Mouse (Mus musculus) stomach, embryonic 16.5 days (tissue): ENCODE measurements at regions not wholly inside any gene's neighbourhood (a gene's known extent, or its start where the extent isn't known, plus 50 kb on each side); places are given as distances from the start of the nearest gene placed in this dataset.

Experiments used
- ATAC-seq: fragments of 200-750 bp; cut with Nextera tagmentation; 2 replicates; pipeline ENCODE4 v1.8.0; 2017; ENCODE audit warnings: moderate number of reproducible peaks, moderate TSS enrichment; ENCODE audit not compliant: insufficient read depth, low FRiP score
- H3K27ac ChIP-seq: fragments of 300-500 bp; sonication (generic); 2 replicates; pipeline ENCODE4 v1.5.1; 2014; ENCODE audit warnings: low read length
- H3K27me3 ChIP-seq: fragments of 300-500 bp; sonication (generic); 2 replicates; pipeline ENCODE4 v1.6.1; 2014; ENCODE audit warnings: low read length, control low read depth, mixed read lengths; ENCODE audit not compliant: control insufficient read depth, insufficient read depth
- H3K36me3 ChIP-seq: fragments of 300-500 bp; sonication (generic); 2 replicates; pipeline ENCODE4 v1.6.1; 2014; ENCODE audit warnings: low read length; ENCODE audit not compliant: control insufficient read depth, insufficient read depth
- H3K4me1 ChIP-seq: fragments of 300-500 bp; sonication (generic); 2 replicates; pipeline ENCODE4 v1.6.1; 2014; ENCODE audit warnings: low read length, control low read depth, mixed read lengths; ENCODE audit not compliant: control insufficient read depth, insufficient read depth
- H3K4me2 ChIP-seq: fragments of 300-500 bp; sonication (generic); 2 replicates; pipeline ENCODE4 v1.6.1; 2014; ENCODE audit warnings: low read depth, low read length, mixed read lengths
- H3K4me3 ChIP-seq: fragments of 300-500 bp; sonication (generic); replicated peaks from 2 replicates; pipeline ENCODE4 v1.5.1; 2014; ENCODE audit warnings: mild to moderate bottlenecking, low read length
- H3K9ac ChIP-seq: fragments of 300-500 bp; sonication (generic); 2 replicates; pipeline ENCODE4 v1.6.1; 2014; ENCODE audit warnings: low read length
- H3K9me3 ChIP-seq: fragments of 300-500 bp; sonication (generic); replicated peaks from 2 replicates; pipeline ENCODE4 v1.6.1; 2016; ENCODE audit warnings: low read length, control low read depth; ENCODE audit not compliant: control insufficient read depth
- WGBS: fragments of 180-500 bp; shearing (Covaris S2); extraction: QIAGEN DNeasy Blood & Tissue Kit; methylation state at CpG from one replicate; pipeline ENCODE4 v1.1.7; 2014; 5-methylcytosine and 5-hydroxymethylcytosine counted together

DNA sequence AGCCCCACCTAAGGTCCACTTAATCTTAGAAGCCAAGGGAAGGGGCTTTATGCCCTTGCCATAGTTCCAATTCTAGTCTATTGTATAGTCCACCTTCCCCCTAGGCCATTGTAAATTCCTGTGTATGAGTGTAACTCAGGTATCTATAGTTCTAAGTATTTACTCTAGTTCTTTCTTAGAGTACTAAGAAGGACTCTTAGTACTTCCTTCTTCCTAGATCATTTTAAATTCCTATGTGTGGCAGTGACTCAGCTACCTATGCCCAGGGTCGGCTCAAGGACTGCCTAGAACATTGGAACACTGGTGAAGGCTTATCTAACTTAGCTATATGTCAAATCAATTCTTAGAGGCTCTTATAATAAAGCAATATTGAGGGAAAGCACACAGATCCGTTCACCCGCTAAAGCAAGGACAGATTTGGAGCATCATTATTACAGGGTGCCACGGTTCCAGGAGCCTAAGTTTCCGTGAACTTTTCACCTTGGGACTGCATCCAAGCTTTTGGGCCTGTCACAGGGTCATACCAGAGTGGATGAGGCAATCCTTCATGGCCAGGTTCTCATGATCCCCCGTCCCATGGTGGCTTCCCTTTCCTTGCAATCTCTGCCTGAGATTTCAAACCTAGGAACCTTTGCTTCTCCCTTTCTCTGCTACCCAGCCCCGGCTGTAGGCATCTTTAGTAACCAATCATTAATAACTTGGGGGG, 169.5 kb downstream of the 1190002N15Rik start:
- H3K4me2 ChIP-seq: no peak overlapping the region
- no peak overlapping the region for H3K9ac ChIP-seq
- WGBS: 70% methylated on average over 7 of the region's 7 CpGs
- H3K4me1 ChIP-seq: no peaks in the 10 kb centered on the region
- H3K27me3 ChIP-seq: no peaks in the 10 kb centered on the region
- no peak for ATAC-seq
- no peak overlapping the region for H3K27ac ChIP-seq
- no peak overlapping the region for H3K4me3 ChIP-seq
- no peaks in the 10 kb centered on the region for H3K36me3 ChIP-seq
- H3K9me3 ChIP-seq: no peaks in the 10 kb centered on the region

DNA sequence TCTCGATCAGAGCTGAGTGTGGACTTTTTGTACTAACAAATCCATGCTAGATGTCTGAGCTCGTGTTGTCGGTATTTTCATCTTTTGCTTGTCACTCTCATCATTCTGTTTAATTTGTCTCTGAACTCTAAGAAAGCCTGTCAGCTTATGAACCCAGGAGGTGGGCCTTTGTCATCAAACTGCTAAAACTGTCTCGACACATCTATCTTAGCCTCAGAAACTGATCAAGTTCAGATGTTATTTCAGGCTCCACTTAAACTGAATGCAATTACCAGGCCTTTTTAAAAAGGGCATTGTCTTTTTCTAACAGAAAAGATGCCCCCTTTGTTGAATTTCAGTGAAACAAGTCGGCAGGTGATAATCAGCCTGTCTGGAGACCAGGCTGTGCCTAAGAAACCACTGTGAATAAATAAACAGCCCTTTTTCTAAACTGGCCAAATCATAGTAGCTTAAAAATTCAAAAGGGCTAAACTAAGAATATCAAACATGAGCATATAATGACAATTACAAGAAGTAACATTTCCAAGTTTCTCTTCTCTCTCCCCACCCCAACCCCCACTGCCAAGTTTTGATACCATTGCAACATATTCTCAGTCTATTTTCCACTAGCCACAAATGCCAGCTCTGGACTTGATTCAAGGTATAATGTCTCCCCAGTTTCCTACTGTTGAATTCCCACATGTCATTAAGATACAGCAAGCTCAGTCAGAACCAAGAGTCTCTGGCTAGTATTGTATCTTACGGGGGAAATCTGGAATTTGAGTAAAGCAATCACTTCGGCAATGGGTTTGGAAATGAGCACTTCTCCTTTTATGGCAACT, 175.8 kb downstream of the 1190002N15Rik start:
- Histone ChIP-seq H3K9ac (no peak overlapping the region), H3K4me1 (no peaks in the 10 kb centered on the region), H3K4me3 (no peak overlapping the region), H3K9me3 (no peaks in the 10 kb centered on the region), H3K36me3 (no peaks in the 10 kb centered on the region), H3K27ac (no peak overlapping the region), H3K27me3 (no peaks in the 10 kb centered on the region), H3K4me2 (no peak overlapping the region)
- no peak for ATAC-seq
- 63% methylated on average over 7 of the region's 7 CpGs for WGBS

DNA sequence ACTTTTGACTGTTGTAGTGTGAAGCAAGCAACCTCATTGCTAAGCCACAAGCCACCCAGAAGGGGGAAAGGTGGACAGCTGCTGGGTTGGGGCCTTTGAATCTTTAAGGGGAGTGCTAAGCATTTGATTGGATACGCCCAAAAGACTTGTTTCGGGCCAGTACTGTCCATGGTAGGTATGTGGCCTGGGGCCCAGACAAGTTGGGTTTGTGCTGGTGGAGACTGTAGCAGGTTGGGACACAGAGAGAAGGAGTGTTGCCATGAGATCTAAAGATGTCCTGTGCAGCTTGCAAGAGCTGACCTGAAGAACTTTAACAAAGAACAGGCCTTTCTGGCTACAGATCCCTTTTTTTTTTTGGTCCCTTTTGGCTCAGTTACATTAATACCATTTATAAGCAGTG, 176.9 kb downstream of the 1190002N15Rik start:
- WGBS: 78% methylated on average over 2 of the region's 2 CpGs
- ATAC-seq: no peak
- H3K27ac ChIP-seq: no peak overlapping the region

GRCm38 (mm10) chr9:94358150-94358549, 179.7 kb downstream of the 1190002N15Rik start:
- Histone ChIP-seq H3K4me1 (no peaks in the 10 kb centered on the region), H3K36me3 (no peaks in the 10 kb centered on the region), H3K27ac (no peak overlapping the region), H3K27me3 (no peaks in the 10 kb centered on the region), H3K9ac (no peak overlapping the region), H3K4me2 (no peak overlapping the region), H3K4me3 (no peak overlapping the region), H3K9me3 (no peaks in the 10 kb centered on the region)
- ATAC-seq: no peak
- WGBS: 58% methylated on average over 2 of the region's 2 CpGs

More for the DNA sequence above, 176.9 kb downstream of the 1190002N15Rik start:
- no peak overlapping the region for H3K4me3 ChIP-seq
- H3K27me3 ChIP-seq: no peaks in the 10 kb centered on the region
- H3K36me3 ChIP-seq: no peaks in the 10 kb centered on the region
- H3K4me2 ChIP-seq: no peak overlapping the region
- H3K4me1 ChIP-seq: no peaks in the 10 kb centered on the region
- no peak overlapping the region for H3K9ac ChIP-seq
- H3K9me3 ChIP-seq: no peaks in the 10 kb centered on the region

DNA sequence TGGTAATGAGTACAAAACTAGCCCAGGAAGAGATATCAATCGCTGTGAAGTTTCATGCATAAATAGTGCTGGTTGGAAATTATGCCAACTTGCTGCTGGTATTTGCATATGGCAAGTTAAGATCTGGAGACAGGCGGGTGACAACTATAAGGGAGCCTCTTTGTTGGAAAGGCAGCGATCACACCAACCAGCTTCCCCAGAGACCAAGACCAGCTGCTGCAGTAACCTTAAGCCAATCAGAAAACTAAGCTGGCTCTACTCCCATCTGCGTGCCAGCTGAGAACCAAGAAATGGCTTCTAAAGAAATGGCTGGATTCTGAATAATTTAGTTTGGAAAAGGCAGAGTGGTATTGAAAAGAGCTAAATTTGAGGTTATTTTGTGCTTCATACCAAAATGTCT, 195.9 kb downstream of the 1190002N15Rik start:
- Histone ChIP-seq H3K4me3 (no peak overlapping the region), H3K4me2 (no peak overlapping the region), H3K36me3 (no peaks in the 10 kb centered on the region), H3K27me3 (no peaks in the 10 kb centered on the region), H3K9me3 (no peaks in the 10 kb centered on the region), H3K4me1 (no peaks in the 10 kb centered on the region), H3K9ac (no peak overlapping the region), H3K27ac (no peak overlapping the region)
- 87% methylated on average over 4 of the region's 4 CpGs for WGBS
- no peak for ATAC-seq

GRCm38 (mm10) chr9:94341531-94341930, 196.3 kb downstream of the 1190002N15Rik start:
- no peak for ATAC-seq
- Histone ChIP-seq H3K27me3 (no peaks in the 10 kb centered on the region), H3K9ac (no peak overlapping the region), H3K4me1 (no peaks in the 10 kb centered on the region), H3K4me3 (no peak overlapping the region), H3K36me3 (no peaks in the 10 kb centered on the region), H3K4me2 (no peak overlapping the region), H3K9me3 (no peaks in the 10 kb centered on the region), H3K27ac (no peak overlapping the region)
- 90% methylated on average over 2 of the region's 2 CpGs for WGBS

- 49% methylated on average over 5 of the region's 5 CpGs for WGBS
- no peak for ATAC-seq
- 0 out of 2 replicates have a peak overlapping the region, but pooled peaks have one; percentile 10 for H3K27ac ChIP-seq
Observed at GRCm38 (mm10) chr9:94333450-94333849, 204.4 kb downstream of the 1190002N15Rik start.

DNA sequence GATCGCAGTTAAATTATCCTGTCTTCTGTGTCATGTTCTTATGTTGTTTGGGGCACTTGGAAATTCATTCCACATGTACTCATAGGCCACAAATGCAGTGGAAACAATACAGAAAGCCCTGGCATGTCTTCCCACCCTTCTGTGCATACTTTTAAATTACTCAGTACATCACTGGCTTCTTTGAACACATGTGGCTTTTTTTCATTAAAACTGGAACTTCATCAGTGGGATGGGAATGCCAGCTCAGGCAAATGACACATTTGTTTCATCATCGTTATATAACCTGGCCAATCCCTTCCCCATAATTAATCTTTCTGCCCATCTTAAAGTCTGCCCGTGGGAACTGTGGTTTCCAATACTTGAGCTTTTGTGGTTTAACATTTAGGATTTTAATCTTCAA, 214.9 kb downstream of the 1190002N15Rik start:
- Histone ChIP-seq H3K9me3 (no peaks in the 10 kb centered on the region), H3K9ac (no peak overlapping the region), H3K4me1 (no peaks in the 10 kb centered on the region), H3K36me3 (no peaks in the 10 kb centered on the region), H3K27ac (no peak overlapping the region), H3K4me3 (no peak overlapping the region), H3K27me3 (no peaks in the 10 kb centered on the region), H3K4me2 (no peak overlapping the region)
- ATAC-seq: no peak
- 87% methylated on average over 3 of the region's 3 CpGs for WGBS

More at GRCm38 (mm10) chr9:94333450-94333849, 204.4 kb downstream of the 1190002N15Rik start:
- no peaks in the 10 kb centered on the region for H3K9me3 ChIP-seq
- no peaks in the 10 kb centered on the region for H3K4me1 ChIP-seq
- H3K4me3 ChIP-seq: no peak overlapping the region
- H3K27me3 ChIP-seq: no peaks in the 10 kb centered on the region
- H3K9ac ChIP-seq: no peak overlapping the region
- no peak overlapping the region for H3K4me2 ChIP-seq
- H3K36me3 ChIP-seq: no peaks in the 10 kb centered on the region

GRCm38 (mm10) chr9:94302575-94302974, 235.3 kb downstream of the 1190002N15Rik start:
- H3K4me1 ChIP-seq: no peaks in the 10 kb centered on the region
- no peaks in the 10 kb centered on the region for H3K27me3 ChIP-seq
- no peaks in the 10 kb centered on the region for H3K9me3 ChIP-seq
- WGBS: 68% methylated on average over 3 of the region's 3 CpGs
- no peak overlapping the region for H3K4me3 ChIP-seq
- no peaks in the 10 kb centered on the region for H3K36me3 ChIP-seq
- no peak for ATAC-seq
- no peak overlapping the region for H3K27ac ChIP-seq
- H3K4me2 ChIP-seq: no peak overlapping the region
- H3K9ac ChIP-seq: no peak overlapping the region
